Mouse (Mus musculus) right cerebral cortex, postnatal 10 days (tissue): ENCODE results near the gene Cbll1.
A peak's percentile ranks its signal among the peaks of the same experiment; 100 is the strongest.

Source experiments
- DNase-seq, 2 experiments: peaks; one replicate each; pipeline ENCODE4 v3.0.0; 2021; ENCODE audit warnings: low spot score in 2 of 2

The Cbll1 gene

GRCm38 (mm10) chr12:31499314-31500131 is at the start of gene Cbll1:
TSS of gene Cbll1 (minus strand) at chr12:31499616.
- DNase-seq: peak; percentile 96 to 97

DNA sequence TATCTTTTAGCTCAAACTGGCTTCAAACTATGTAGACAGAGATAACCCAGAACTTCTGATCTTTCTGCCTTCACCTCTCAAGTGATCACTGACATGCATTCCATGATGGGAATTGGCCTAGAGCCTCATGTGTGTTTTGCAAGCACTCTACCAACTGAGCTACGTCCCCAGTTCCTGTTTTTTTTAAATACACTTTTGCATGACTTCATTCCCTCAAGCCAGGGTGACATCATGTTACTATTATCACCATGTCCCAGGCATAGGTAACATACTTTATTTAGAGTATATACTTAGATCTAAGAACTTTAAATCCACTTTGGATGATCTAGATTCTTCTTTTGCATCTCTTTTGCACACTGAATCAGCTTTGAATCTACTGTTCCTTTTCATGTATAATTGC is 46.6 kb upstream of the Cbll1 start:
- DNase-seq: no peak

DNA sequence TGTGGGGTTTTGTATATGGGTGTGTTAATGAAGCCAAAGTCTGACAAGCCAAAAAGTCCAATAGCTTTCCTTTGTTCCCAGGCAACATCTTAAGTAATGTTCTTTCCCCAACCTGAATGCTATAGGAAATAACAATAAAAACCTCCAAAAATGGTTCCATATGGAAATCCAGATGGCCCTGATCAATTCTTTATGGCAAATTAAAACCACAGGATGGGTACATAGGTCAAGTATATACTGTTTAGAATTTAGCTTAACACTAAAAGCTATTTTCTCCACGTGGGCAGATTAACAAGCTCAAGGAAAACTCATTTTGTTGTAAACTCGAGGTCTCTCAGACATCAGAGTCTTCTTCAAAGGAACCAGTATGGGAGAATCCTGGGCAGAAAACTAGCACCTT is 45.8 kb upstream of the Cbll1 start:
- DNase-seq: no peak

- no peak for DNase-seq
These were observed 42.1 kb upstream of the Cbll1 start for GRCm38 (mm10) chr12:31541541-31541940.

GRCm38 (mm10) chr12:31539783-31540182 is 40.4 kb upstream of the Cbll1 start:
- DNase-seq: no peak

GRCm38 (mm10) chr12:31537515-31538230 is 38.3 kb upstream of the Cbll1 start:
- DNase-seq: no peak

DNA sequence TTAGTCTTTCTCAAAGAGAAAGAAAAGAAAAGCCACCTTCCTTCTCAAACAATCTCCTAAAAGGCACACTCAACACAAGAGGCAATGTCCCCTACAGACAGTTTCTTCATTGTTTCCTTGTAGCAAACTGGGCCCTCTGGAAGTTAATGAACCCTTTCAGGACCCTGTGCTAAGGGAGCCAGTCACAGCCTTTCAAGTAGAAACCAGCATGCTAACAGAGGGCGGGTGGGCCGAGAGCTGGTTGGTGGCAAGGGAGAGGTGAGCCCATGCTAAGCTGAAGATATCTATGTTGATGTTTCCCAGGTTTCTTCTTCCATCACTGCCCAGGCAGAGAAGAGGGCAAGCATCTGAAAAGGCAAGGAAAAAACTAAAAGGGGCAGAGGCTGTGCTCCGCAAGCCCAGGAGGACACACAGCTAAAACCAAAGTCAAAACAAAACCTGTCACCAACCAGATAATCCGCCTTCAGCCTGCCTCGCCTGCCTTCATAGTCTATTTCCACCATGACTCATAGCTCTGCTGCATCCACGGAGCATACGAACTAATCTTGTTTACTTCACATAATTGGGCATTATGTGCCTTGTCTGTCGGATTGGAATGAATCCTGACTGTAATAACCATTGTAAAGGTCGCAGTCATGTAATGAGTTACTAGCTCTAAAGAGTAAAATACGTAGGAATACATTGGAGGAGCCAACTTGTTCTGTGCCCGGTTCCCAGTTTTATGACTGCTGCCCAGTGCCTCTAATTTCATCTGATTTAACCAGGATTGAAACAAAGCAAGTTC is 34.8 kb upstream of the Cbll1 start:
- no peak for DNase-seq

- no peak for DNase-seq
These were observed 33.9 kb upstream of the Cbll1 start for GRCm38 (mm10) chr12:31533218-31533908.

DNA sequence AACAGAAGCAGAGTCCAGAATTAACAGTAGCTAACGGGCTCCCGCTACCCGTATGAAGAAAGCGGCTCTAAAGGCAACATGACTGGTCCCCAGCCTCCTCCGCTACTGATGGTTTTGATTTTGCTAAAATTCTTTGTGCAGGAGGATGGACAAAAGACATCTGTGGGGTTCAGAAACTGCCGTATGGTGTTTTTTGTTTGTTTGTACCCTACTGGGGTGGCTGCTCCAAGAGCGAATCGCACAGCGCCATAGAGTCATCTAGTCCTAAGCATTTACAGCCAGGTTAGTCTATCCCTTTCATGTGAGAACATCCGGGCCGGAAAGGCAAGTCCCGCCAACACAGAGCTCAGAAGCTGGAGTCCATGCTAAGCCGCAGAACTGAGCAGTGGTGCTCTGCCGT is 32.6 kb upstream of the Cbll1 start:
- no peak for DNase-seq

- no peak for DNase-seq
These were observed 28.0 kb upstream of the Cbll1 start for GRCm38 (mm10) chr12:31527407-31527806.

- peak; percentile 59 to 79 for DNase-seq
These were observed 22.0 kb upstream of the Cbll1 start for GRCm38 (mm10) chr12:31521371-31521770.

DNA sequence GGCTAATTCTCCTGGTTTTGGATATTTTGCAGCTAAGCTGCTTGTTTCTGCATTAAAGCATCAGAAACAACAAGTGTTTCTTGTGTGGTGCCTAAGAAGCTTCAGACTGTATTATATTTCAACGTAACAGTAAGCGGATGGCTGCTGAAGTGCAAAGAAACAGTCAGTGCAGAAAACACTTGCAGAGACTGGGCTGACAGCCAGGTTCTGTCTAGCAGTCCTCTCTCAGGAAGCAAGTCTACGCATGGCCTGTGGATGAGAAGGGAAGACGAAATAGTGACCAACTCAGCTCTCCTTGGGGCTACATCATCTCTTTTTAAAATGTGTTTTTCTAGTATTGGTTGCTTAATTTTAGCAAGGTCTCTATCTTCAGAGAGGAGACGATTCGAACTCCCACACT is 20.7 kb upstream of the Cbll1 start:
- peak; percentile 75 to 81 for DNase-seq

- DNase-seq: no peak
These were observed 14.5 kb upstream of the Cbll1 start for GRCm38 (mm10) chr12:31513724-31514503.

GRCm38 (mm10) chr12:31512634-31513411 is 13.4 kb upstream of the Cbll1 start:
- no peak for DNase-seq

- no peak for DNase-seq
These were observed 11.8 kb upstream of the Cbll1 start for GRCm38 (mm10) chr12:31511218-31511617.

- DNase-seq: no peak
These were observed 9.1 kb upstream of the Cbll1 start for GRCm38 (mm10) chr12:31508496-31508895.

GRCm38 (mm10) chr12:31507718-31508364 is 8.4 kb upstream of the Cbll1 start:
- no peak for DNase-seq

DNA sequence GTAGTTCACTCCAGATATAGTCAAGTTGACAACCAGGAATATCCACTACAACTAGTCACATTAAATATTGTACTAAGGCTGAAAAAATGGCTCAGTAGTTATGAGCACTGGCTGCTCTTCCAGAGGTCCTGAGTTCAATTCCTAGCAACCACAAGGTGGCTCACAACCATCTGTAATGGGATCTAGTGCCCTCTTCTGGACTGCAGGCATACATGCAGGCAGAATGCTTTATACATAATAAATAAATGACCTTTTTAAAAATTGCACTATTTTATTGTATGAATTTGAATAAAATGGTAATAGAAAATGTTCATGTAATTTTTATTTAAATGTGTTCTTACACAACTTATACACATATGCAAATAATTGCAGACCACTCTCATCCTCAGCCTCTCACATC is 3.8 kb upstream of the Cbll1 start:
- no peak for DNase-seq

DNA sequence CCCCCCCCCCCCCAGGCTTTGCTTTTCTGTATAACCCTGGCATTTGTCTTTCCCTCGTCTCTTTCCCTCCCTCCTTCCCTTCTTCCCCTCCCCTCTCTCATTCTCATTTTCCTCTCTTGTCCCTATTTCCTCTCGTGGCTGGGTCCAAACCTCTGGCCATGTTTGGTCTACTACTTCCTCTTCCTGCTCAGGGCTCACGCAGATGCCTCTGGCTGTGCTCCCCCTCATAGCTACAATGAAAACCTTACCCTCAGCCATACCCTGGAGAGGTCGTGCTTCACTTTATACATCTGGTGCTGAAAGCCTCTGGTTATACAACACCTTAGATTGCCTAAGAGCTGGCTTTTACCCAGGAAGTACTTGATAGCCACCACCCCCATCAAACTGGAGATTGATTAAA is 1.9 kb upstream of the Cbll1 start:
- no peak for DNase-seq

DNA sequence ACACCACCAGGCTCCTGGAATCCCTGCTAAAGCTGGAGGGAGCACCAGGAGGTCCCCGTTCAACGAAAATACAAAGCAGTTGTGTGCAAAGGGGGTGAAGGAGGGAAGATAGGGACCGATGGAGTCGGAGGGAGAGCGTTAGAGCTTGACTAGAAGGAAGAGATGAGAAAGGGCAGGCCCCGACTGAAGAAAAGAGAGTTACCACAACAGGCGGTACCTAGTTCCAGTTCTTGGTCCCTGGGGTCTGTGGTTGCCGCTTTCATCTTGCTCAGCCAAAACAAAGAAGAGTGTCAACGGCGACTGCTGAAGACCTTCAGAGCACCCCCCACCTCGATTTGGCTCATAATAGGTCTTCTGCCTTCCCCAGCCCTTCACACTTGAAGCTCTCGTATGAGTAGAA is 780 bp upstream of the Cbll1 start:
- no peak for DNase-seq
